ENCODE assay signal across 8 mouse cellular contexts in genomic region chr19:8871267-8872186, GRCm38 (mm10). TPM values are rescaled to one million over a fixed set of nuclear protein-coding genes. Genes with fewer than 3 reads are reported as not detected.
DNase-seq lines count a peak whose midpoint lies in the region; ATAC-seq and TF ChIP-seq lines count a peak whose summit lies in the region.

Gene Ubxn1 (plus strand): TSS chr19:8871496.

- TF ChIP-seq CTCF in lung, postnatal 0 days (IDR thresholded peaks at IDR 0.05), result 0 out of 2 replicates have a peak, but pooled peaks have one; percentile 1

- peaks cover 36% of the 10 kb centered on the region for H3K36me3 ChIP-seq in hindbrain, embryonic 10.5 days
- peaks cover 8% of the 10 kb centered on the region; the same call in 1 of the 2 replicates for H3K36me3 ChIP-seq in lung, postnatal 0 days (ENCODE audit: insufficient read depth, low read length)

- peak within 1 kb of the TSS; percentile 92 for H3K9ac ChIP-seq in lung, postnatal 0 days (replicated peaks; ENCODE audit: low read depth)

- WGBS in hindbrain, embryonic 10.5 days, result 1% methylated on average over 59 of the region's 59 CpGs
- WGBS in lung, postnatal 0 days, result under 1% methylated on average over 54 of the region's 59 CpGs

- peaks cover 17% of the 10 kb centered on the region for H3K4me1 ChIP-seq in hindbrain, embryonic 10.5 days (replicated peaks)
- H3K4me1 ChIP-seq in lung, postnatal 0 days (ENCODE audit: insufficient read depth, low read depth, low read length), result peaks cover 6% of the 10 kb centered on the region; the same call in 1 of the 2 replicates

- peak within 1 kb of the TSS; percentile 99 for H3K4me3 ChIP-seq in hindbrain, embryonic 10.5 days
- peak within 1 kb of the TSS; percentile 95 for H3K4me3 ChIP-seq in lung, postnatal 0 days (ENCODE audit: low read depth, low read length)

- ATAC-seq in frontal cortex, adult (ENCODE audit: low TSS enrichment), result peak; percentile 91
- peak; percentile 99 for ATAC-seq in lung, postnatal 0 days

- TF ChIP-seq EP300 in lung, postnatal 0 days (IDR thresholded peaks at IDR 0.05), result peak; percentile 80

- DNase-seq in MN1 (ENCODE audit: low spot score), result peak; percentile 92
- peak; percentile 98 for DNase-seq in cerebellum, adult 9-10 months
- DNase-seq in hindbrain, embryonic 10.5 days (ENCODE audit: low spot score), result peak; percentile 96
- DNase-seq in layer of hippocampus, adult 9-11 months, result peak; percentile 98
- peak; percentile 99 for DNase-seq in lung, postnatal 0 days (ENCODE audit: low spot score)
- DNase-seq in ovary, postnatal 14 days (ENCODE audit: low spot score), result peak; percentile 93
- DNase-seq in thymus, postnatal 14 days, result peak; percentile 97

- H3K27me3 ChIP-seq in hindbrain, embryonic 10.5 days (ENCODE audit: insufficient read depth, poor library complexity, severe bottlenecking), result no peaks in the 10 kb centered on the region
- no peaks in the 10 kb centered on the region for H3K27me3 ChIP-seq in lung, postnatal 0 days (replicated peaks; ENCODE audit: insufficient read depth, low read length)

- H3K9me3 ChIP-seq in hindbrain, embryonic 10.5 days, result no peaks in the 10 kb centered on the region
- no peaks in the 10 kb centered on the region for H3K9me3 ChIP-seq in lung, postnatal 0 days (ENCODE audit: low read length)

- H3K4me2 ChIP-seq in lung, postnatal 0 days (replicated peaks; ENCODE audit: low read depth, low read length), result peak within 1 kb of the TSS; percentile 72

- peak within 1 kb of the TSS; percentile 92 for H3K27ac ChIP-seq in hindbrain, embryonic 10.5 days
- H3K27ac ChIP-seq in lung, postnatal 0 days (ENCODE audit: low read length), result peak within 1 kb of the TSS; percentile 87

RNA-seq across cellular contexts. Expression of gene Ubxn1, which starts in this region (rescaled TPM):
- polyA plus RNA-seq in hindbrain, embryonic 10.5 days (2016; fragmentation: Nextera tagmentation; extraction: Ambion mirVana), result 201 and 202 TPM in 2 replicates
- 153 and 164 TPM in 2 replicates for polyA plus RNA-seq in lung, postnatal 0 days (2015; fragmentation: Nextera tagmentation; extraction: Ambion mirVana)

Comparison
In these comparisons a context has a peak if more than half of its experiments do, and no peak if none do; other contexts are left out.
1. Peak in every context shown above with its lines: DNase-seq, ATAC-seq, H3K4me3 ChIP-seq and H3K27ac ChIP-seq.